Mouse (Mus musculus): Measurements from ENCODE around the gene Lat. TPM values are rescaled to one million over a fixed set of nuclear protein-coding genes. Genes with fewer than 3 reads are reported as not detected.
"Not testable (repeated sequence)": the region's sequence is repeated elsewhere in the genome, so short reads cannot be mapped to it uniquely, and the experiment has no call there.

Lat gene
- polyA plus RNA-seq, 1 experiment from 2014 or later: 1.1 TPM

DNA sequence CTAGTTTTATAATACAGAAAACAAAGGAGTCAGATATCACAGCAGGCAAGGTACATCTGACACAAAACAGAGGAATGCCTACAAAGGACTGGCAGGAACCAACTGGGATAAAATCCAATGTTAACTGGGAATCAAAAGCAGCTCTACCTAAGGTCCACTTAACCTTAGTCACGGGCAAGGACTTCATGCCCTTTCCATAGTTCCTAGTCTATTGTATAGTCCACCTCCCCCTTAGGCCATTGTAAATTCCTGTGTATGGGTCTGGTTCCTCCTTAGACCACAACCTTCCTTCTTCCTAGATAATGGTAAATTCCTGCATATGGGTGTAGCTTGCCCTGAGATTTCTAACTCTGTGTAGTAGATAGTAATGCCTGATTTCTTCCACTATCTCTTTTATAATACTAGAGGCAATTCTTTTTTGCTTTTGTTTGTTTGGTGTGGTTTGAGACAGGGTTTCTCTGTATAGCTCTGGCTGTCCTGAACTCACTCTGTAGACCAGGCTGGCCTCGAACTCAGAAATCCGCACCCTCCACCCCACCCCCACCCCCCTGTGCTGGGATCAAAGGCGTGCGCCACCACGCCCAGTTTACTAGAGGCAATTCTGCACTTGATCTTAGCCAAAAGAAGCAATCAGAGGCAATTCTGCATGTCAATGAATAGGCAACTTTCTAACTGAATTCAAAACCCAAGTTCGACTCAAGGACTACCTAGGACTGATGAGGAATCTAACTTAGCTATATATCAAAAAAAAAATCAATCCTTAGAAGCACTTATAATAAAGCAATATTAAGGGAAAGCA lies 22.9 kb upstream of the Lat start:
- not testable (repeated sequence) for H3K27ac ChIP-seq; H3K27me3 ChIP-seq (replicated peaks); H3K4me3 ChIP-seq; H3K4me2 ChIP-seq; H3K9ac ChIP-seq; ATAC-seq (replicated peaks); H3K9me3 ChIP-seq; H3K36me3 ChIP-seq (replicated peaks)
- peaks cover 12% of the 10 kb centered on the region for H3K4me1 ChIP-seq
- 92% methylated on average over 7 of the region's 7 CpGs for WGBS

DNA sequence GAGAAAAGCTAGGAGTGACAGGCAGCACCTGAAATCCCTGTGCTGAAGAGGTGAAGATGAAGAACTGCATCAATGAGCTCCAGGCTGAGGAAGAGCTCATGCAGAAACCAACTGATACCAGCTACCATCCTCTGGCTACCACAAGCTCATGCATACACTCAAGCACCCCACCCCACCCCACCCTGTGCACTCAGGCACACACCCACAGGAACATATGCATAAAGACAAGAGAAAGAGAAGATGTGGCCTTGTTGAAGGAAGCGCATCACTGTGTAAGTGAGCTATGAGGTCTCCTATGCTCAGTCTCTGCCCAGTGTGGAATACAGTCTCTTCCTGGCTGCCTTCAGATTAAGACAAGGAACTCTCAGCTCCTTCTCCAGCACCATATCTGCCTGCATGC lies 18.8 kb upstream of the Lat start:
- Histone ChIP-seq H3K36me3 (replicated peaks) (peaks cover 11% of the 10 kb centered on the region; the same call in 1 of the 2 replicates), H3K27ac (no peak overlapping the region), H3K4me3 (no peak overlapping the region), H3K4me2 (no peak overlapping the region), H3K4me1 (no peaks in the 10 kb centered on the region), H3K9me3 (no peaks in the 10 kb centered on the region), H3K27me3 (replicated peaks) (no peaks in the 10 kb centered on the region), H3K9ac (no peak overlapping the region)
- no peak for ATAC-seq (replicated peaks)
- WGBS: 100% methylated on average over 1 of the region's 1 CpGs

DNA sequence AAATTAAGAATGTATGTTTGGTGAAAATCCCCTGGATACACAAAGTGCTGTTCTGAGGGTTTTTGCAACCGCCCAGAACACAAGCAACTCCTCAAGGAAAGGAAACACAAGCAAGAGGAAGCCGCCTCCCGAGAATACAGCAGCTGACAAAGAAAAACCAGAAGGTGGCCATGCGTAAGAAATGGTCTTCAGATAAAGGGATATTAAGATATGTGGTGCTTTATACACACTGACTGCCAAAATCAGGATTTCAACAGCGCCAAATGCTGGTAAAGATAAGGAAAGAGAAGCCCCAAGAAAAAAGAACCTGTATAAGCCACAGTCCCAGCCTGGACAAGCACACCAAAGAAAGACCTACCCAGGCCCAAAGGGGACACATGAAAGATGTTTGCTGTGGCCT lies 14.2 kb upstream of the Lat start:
- H3K27ac ChIP-seq: no peak overlapping the region
- 88% methylated on average over 5 of the region's 5 CpGs for WGBS
- H3K9me3 ChIP-seq: no peaks in the 10 kb centered on the region
- H3K27me3 ChIP-seq (replicated peaks): no peaks in the 10 kb centered on the region
- ATAC-seq (replicated peaks): no peak
- 0 out of 2 replicates have a peak, but pooled peaks cover under 1% of the 10 kb centered on the region for H3K4me1 ChIP-seq
- no peak overlapping the region for H3K9ac ChIP-seq
- H3K4me3 ChIP-seq: no peak overlapping the region
- peaks cover 11% of the 10 kb centered on the region; the same call in 1 of the 2 replicates for H3K36me3 ChIP-seq (replicated peaks)
- H3K4me2 ChIP-seq: no peak overlapping the region

DNA sequence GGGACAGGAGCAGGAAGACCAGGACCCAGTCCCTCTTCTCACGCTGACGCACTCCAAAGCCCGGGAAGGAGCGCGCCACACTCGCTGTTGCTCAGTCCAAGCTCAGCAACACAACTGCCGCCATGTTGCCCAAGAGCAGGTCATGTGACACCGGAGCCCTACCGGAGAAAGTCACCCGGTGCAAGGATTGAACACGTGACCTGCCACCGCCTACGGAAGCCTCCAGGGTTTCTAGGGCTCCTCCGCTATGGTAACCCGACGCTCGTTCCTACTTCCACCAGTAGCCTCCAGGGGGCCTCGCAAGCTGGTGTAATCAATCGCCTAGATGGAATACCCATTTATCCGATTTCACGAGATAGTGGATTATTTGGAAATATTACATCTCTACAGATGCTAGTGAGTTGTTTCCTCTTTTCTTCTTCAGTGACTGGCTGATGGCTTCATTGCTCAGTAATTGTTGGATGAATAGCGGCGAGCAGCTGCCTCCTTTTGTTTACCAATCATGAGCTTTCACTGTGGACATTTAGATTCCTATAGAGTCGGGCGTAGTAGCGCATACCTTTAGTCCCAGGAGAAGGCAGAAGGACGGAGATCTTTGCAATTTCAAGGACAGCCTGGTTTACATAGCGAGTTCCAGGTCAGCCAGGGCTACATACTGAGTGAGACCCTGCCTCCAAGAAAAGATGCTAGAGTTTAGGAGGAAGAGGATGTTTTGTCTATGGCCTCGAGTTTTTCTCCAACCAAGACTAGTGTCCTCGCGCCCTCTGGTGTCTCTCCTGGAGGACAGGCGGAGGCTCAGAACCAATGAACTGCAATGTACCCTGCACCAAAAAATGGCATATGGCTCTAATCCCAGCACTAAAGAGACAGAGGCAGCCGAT lies 8.1 kb upstream of the Lat start, which contains the start of gene Spns1:
TSS of gene Spns1 (minus strand) at position 173 of the 881 bp plus-strand sequence.
- Histone ChIP-seq H3K4me1 (peaks cover 27% of the 10 kb centered on the region), H3K9me3 (no peaks in the 10 kb centered on the region), H3K4me2 (peak within 1 kb of the TSS; percentile 88), H3K27ac (peak within 1 kb of the TSS; percentile 87), H3K9ac (peak within 1 kb of the TSS; percentile 70), H3K36me3 (replicated peaks) (peaks cover 4% of the 10 kb centered on the region), H3K4me3 (peak within 1 kb of the TSS; percentile 92), H3K27me3 (replicated peaks) (no peaks in the 10 kb centered on the region)
- peak; percentile 97 for ATAC-seq (replicated peaks)
- 1% methylated on average over 33 of the region's 33 CpGs for WGBS

DNA sequence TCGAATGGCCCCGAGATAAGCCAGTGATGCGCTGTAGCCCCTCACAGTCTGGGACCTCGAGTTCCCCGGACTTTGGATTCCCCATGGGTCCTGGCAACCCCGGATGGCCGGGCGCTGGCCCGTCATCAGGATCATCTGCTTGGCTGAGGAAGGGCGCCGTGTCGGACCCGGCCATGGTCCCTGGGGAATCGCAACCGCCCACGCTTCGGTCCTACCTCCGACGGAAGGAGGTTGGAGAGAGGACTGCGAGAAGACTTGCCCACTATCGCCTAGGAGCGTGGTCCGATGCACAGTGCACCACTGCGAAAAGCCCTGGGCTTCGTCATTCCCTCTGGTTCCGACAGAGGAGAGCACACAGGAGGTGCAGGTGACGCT lies 7.5 kb upstream of the Lat start:
- Histone ChIP-seq H3K27me3 (replicated peaks) (no peaks in the 10 kb centered on the region), H3K36me3 (replicated peaks) (peaks cover 6% of the 10 kb centered on the region), H3K27ac (peak overlapping the region; percentile 75), H3K9ac (peak overlapping the region; percentile 70), H3K9me3 (no peaks in the 10 kb centered on the region), H3K4me2 (peak overlapping the region; percentile 88), H3K4me3 (peak overlapping the region; percentile 92), H3K4me1 (peaks cover 27% of the 10 kb centered on the region)
- 2% methylated on average over 27 of the region's 27 CpGs for WGBS
- ATAC-seq (replicated peaks): peak; percentile 80

DNA sequence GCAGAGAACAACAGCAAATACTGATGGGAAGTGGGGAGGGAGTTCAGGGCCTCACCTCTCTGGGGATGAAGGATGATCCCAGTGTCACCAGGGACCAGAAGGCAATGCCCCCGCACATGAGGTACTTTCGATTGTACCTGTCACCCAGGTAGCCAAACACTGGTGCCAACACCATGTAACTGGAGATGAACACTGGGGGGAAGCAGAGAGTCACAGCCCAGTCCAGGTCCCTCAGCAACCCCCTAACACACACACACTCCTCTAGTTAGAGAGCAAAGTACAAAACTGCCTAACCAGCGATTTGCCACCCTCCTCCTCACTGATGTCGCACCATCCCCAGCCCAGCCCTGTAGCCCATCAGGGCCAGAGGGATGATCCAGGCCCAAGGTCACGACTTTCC lies 5.6 kb upstream of the Lat start:
- Histone ChIP-seq H3K27ac (no peak overlapping the region), H3K36me3 (replicated peaks) (peaks cover 13% of the 10 kb centered on the region), H3K9ac (no peak overlapping the region), H3K4me2 (no peak overlapping the region), H3K4me1 (peaks cover 27% of the 10 kb centered on the region), H3K27me3 (replicated peaks) (no peaks in the 10 kb centered on the region), H3K4me3 (no peak overlapping the region), H3K9me3 (no peaks in the 10 kb centered on the region)
- no peak for ATAC-seq (replicated peaks)
- 76% methylated on average over 5 of the region's 5 CpGs for WGBS

DNA sequence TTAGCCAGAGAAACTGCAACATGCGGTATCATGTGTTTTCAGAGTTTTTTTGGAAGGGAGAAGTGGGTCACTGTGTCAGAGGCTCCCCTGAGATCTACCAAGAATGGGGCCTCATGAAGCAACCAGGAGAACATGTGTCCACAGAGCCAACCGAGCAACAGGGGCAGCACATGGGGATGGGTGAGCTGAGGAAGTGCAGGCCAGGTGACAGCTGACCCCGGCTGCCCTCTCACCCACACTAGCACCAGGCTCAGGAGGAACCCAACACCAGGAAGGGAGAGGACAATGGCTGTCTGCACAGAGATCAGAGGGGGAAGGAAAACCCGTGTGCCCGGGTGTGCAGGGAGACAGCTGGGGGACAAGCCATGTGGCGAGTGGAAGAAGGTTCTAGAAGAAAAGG lies 5.2 kb upstream of the Lat start:
- H3K4me3 ChIP-seq: no peak overlapping the region
- peaks cover 18% of the 10 kb centered on the region for H3K36me3 ChIP-seq (replicated peaks)
- no peak overlapping the region for H3K4me2 ChIP-seq
- WGBS: 86% methylated on average over 6 of the region's 6 CpGs
- H3K27me3 ChIP-seq (replicated peaks): no peaks in the 10 kb centered on the region
- no peak for ATAC-seq (replicated peaks)
- H3K4me1 ChIP-seq: peaks cover 27% of the 10 kb centered on the region
- no peak overlapping the region for H3K27ac ChIP-seq
- H3K9ac ChIP-seq: no peak overlapping the region
- no peaks in the 10 kb centered on the region for H3K9me3 ChIP-seq

DNA sequence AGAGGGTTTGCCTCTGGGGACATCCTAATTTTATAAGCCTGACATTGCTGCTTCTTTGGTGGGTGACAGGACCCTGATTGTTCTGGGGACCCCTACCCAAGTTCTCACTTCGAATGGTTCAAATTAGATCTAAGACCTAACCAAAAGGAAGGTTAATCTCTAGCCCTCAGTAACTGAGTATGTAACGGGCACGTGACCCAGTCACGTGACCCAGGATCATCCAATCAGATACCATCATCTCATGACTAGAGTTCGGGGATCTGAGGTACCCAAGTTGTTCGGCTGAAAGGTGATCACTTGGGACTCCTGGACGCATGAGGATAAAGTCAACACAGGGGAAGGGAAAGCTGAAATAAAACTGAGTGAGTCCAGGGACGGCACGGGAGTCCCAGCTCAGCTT lies 3.6 kb upstream of the Lat start:
- Histone ChIP-seq H3K36me3 (replicated peaks) (peaks cover 18% of the 10 kb centered on the region), H3K9ac (no peak overlapping the region), H3K27ac (no peak overlapping the region), H3K4me1 (peaks cover 21% of the 10 kb centered on the region), H3K27me3 (replicated peaks) (no peaks in the 10 kb centered on the region), H3K9me3 (no peaks in the 10 kb centered on the region), H3K4me2 (no peak overlapping the region), H3K4me3 (no peak overlapping the region)
- 89% methylated on average over 9 of the region's 9 CpGs for WGBS
- ATAC-seq (replicated peaks): no peak

DNA sequence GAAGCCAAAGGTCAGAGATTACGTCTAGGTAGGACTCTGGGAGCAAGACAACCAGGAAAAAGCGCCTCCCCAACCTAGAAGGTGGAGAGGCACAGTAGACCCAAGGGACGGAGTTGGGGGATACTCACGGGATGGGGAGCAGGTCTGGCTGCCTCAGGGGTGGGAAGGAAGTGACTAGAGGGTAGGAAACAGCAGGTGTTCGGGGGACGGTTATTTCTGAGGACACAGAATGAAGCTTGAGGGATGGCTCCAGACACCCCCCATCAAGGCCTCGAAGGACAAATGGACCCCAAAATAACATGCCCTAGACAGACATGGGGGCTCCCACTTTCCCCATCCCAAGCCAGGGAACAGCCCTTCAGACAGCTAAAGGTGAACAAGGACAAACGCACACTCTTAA lies 1.0 kb downstream of the Lat start:
- Histone ChIP-seq H3K4me3 (no peak overlapping the region), H3K27ac (no peak overlapping the region), H3K9ac (no peak overlapping the region), H3K36me3 (replicated peaks) (peaks cover 18% of the 10 kb centered on the region), H3K27me3 (replicated peaks) (no peaks in the 10 kb centered on the region), H3K4me1 (no peaks in the 10 kb centered on the region), H3K9me3 (no peaks in the 10 kb centered on the region), H3K4me2 (no peak overlapping the region)
- 87% methylated on average over 8 of the region's 8 CpGs for WGBS
- ATAC-seq (replicated peaks): no peak

DNA sequence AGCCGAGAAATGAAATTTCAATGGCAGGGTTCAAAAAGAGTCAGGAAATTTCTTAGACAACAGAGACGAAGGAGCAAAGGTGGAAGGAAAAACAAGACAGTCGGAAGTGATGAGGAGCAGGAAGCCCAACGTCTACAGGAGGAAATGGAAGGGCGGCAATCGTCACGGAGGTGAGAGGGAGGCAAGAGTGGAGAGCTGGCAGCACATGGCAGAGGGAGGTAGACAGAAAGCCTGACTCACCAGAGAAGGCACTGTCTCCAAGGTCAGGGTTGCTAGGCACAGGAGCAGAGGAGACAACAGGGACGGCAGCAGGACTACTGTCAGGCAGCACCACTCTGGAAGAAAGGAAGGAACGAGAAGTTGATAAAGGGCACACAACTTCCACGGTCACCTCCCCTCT lies 1.7 kb downstream of the Lat start:
- H3K4me1 ChIP-seq: no peaks in the 10 kb centered on the region
- H3K9ac ChIP-seq: no peak overlapping the region
- H3K27ac ChIP-seq: no peak overlapping the region
- no peak for ATAC-seq (replicated peaks)
- peaks cover 15% of the 10 kb centered on the region for H3K36me3 ChIP-seq (replicated peaks)
- H3K4me2 ChIP-seq: no peak overlapping the region
- no peak overlapping the region for H3K4me3 ChIP-seq
- 88% methylated on average over 10 of the region's 10 CpGs for WGBS
- no peaks in the 10 kb centered on the region for H3K9me3 ChIP-seq
- H3K27me3 ChIP-seq (replicated peaks): no peaks in the 10 kb centered on the region

DNA sequence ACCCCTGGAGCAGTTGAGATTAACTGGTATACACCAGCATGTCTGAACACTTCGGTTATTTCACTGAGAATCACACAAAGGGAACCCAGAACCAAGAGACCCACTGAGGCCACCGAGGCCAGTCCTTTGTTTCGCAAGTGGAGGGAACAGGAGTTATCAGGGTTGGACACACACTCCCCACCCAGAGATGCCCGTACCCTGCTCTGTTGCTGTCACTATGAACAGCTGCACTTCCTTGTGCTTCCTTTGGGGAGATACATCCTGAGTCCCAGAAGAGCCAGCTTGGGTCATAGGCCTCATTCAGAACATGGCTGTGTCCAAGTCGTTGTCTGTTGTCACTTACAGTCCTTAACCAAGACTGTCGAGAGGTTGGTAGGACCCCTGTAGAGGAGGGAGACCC lies 6.3 kb downstream of the Lat start:
- no peak overlapping the region for H3K9ac ChIP-seq
- H3K27ac ChIP-seq: no peak overlapping the region
- H3K4me2 ChIP-seq: no peak overlapping the region
- no peaks in the 10 kb centered on the region for H3K4me1 ChIP-seq
- no peak overlapping the region for H3K4me3 ChIP-seq
- no peaks in the 10 kb centered on the region for H3K27me3 ChIP-seq (replicated peaks)
- H3K9me3 ChIP-seq: no peaks in the 10 kb centered on the region
- no peak for ATAC-seq (replicated peaks)
- H3K36me3 ChIP-seq (replicated peaks): no peaks in the 10 kb centered on the region
- 82% methylated on average over 6 of the region's 6 CpGs for WGBS

DNA sequence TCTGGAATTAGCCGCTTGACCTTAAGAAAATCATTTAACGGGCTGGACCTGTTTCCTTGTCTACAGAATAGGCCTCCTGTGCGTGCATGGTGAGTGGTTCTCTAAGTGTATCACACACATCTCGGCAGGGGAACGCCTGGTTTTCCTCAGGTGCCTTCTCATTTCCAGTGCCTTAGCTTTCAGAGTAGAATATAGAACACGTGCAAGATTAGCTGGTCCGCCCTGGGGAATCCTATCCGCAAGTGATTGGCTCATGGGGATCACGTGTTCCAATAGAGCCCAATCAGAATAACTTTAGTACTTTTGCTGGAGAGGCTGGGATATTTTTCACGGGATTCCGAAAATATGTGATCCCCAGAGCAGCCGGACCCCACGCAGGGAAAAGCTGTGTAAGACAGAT lies 10.3 kb downstream of the Lat start:
- H3K27me3 ChIP-seq (replicated peaks): no peaks in the 10 kb centered on the region
- no peak for ATAC-seq (replicated peaks)
- H3K4me2 ChIP-seq: no peak overlapping the region
- H3K9ac ChIP-seq: no peak overlapping the region
- peaks cover 4% of the 10 kb centered on the region; the same call in 1 of the 2 replicates for H3K4me1 ChIP-seq
- no peaks in the 10 kb centered on the region for H3K9me3 ChIP-seq
- 75% methylated on average over 13 of the region's 13 CpGs for WGBS
- H3K27ac ChIP-seq: no peak overlapping the region
- no peaks in the 10 kb centered on the region for H3K36me3 ChIP-seq (replicated peaks)
- no peak overlapping the region for H3K4me3 ChIP-seq

Measured in midbrain, embryonic 15.5 days (tissue).